Mouse (Mus musculus): ENCODE measurements around the gene Zfp120. TPM values are rescaled to one million over a fixed set of nuclear protein-coding genes. Genes with fewer than 3 reads are reported as not detected.
"Not testable (repeated sequence)": the region's sequence is repeated elsewhere in the genome, so short reads cannot be mapped to it uniquely, and the experiment has no call there.

The Zfp120 gene
- polyA plus RNA-seq (2015; fragmentation: Nextera tagmentation; extraction: Ambion mirVana), result 4.7 and 5.5 TPM in 2 replicates

GRCm38 (mm10) chr2:150136435-150136897 is at the start of gene Zfp120:
Gene Zfp120, minus strand, starts transcription at chr2:150136708.
- under 1% methylated on average over 13 of the region's 13 CpGs for WGBS
- H3K4me3 ChIP-seq (ENCODE audit: low read depth, low read length), result peak within 1 kb of the TSS; percentile 52
- ATAC-seq, result peak; percentile 100
- peak within 1 kb of the TSS; percentile 68 for H3K4me2 ChIP-seq (replicated peaks; ENCODE audit: low read depth)
- no peaks in the 10 kb centered on the region for H3K27me3 ChIP-seq (replicated peaks; ENCODE audit: control insufficient read depth, insufficient read depth, low read length)
- peaks cover 3% of the 10 kb centered on the region; the same call in 1 of the 2 replicates for H3K36me3 ChIP-seq (ENCODE audit: control insufficient read depth, insufficient read depth)
- peak within 1 kb of the TSS; percentile 3; the same call in 1 of the 2 replicates for H3K27ac ChIP-seq (ENCODE audit: low read depth, low read length)
- H3K9ac ChIP-seq (ENCODE audit: low read depth, low read length), result peak within 1 kb of the TSS; percentile 61
- no peaks in the 10 kb centered on the region for H3K4me1 ChIP-seq (replicated peaks; ENCODE audit: control insufficient read depth, insufficient read depth, low read length)
- no peaks in the 10 kb centered on the region for H3K9me3 ChIP-seq (ENCODE audit: control insufficient read depth)
- TF ChIP-seq CTCF (IDR thresholded peaks at IDR 0.05; ENCODE audit: low read depth), result no peak

DNA sequence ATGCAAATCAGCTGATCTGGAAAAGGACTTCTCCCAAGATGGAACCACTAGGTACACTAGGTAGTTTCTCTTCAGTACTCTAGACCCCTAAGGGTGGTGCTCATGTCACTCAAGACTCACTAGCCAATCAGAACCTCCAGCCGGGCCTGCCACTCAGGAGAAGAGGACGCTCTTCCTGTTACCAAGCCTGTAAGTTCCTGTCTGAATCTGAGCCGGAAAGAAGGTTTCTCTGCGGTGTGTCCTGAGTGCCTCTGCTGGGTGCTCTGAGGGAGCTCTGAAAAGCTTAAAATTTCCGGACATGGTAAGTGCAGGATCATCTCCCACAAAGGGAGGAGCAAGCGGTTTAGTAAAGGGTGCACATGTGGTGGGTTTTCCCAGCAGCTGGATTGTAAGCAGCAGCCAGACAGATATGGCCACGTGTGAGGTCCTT is 45.1 kb upstream of the Zfp120 start, which contains the start of gene Gm14139:
TSS of gene Gm14139 (plus strand) at position 186 of the 430 bp plus-strand sequence.
- H3K9me3 ChIP-seq (ENCODE audit: control insufficient read depth); H3K4me2 ChIP-seq (replicated peaks; ENCODE audit: low read depth); H3K27ac ChIP-seq (ENCODE audit: low read depth, low read length); H3K4me1 ChIP-seq (replicated peaks; ENCODE audit: control insufficient read depth, insufficient read depth, low read length); ATAC-seq; H3K27me3 ChIP-seq (replicated peaks; ENCODE audit: control insufficient read depth, insufficient read depth, low read length); H3K4me3 ChIP-seq (ENCODE audit: low read depth, low read length); H3K9ac ChIP-seq (ENCODE audit: low read depth, low read length); H3K36me3 ChIP-seq (ENCODE audit: control insufficient read depth, insufficient read depth): not testable (repeated sequence)
- WGBS, result 81% methylated on average over 7 of the region's 7 CpGs

GRCm38 (mm10) chr2:150181046-150181445 is 44.5 kb upstream of the Zfp120 start:
- H3K27ac ChIP-seq (ENCODE audit: low read depth, low read length); H3K4me2 ChIP-seq (replicated peaks; ENCODE audit: low read depth); H3K9ac ChIP-seq (ENCODE audit: low read depth, low read length); ATAC-seq; H3K9me3 ChIP-seq (ENCODE audit: control insufficient read depth); H3K27me3 ChIP-seq (replicated peaks; ENCODE audit: control insufficient read depth, insufficient read depth, low read length); H3K4me1 ChIP-seq (replicated peaks; ENCODE audit: control insufficient read depth, insufficient read depth, low read length); H3K4me3 ChIP-seq (ENCODE audit: low read depth, low read length); H3K36me3 ChIP-seq (ENCODE audit: control insufficient read depth, insufficient read depth): not testable (repeated sequence)

- H3K27me3 ChIP-seq (replicated peaks; ENCODE audit: control insufficient read depth, insufficient read depth, low read length); ATAC-seq; H3K9me3 ChIP-seq (ENCODE audit: control insufficient read depth); H3K4me2 ChIP-seq (replicated peaks; ENCODE audit: low read depth); H3K4me3 ChIP-seq (ENCODE audit: low read depth, low read length); H3K27ac ChIP-seq (ENCODE audit: low read depth, low read length); H3K36me3 ChIP-seq (ENCODE audit: control insufficient read depth, insufficient read depth); H3K9ac ChIP-seq (ENCODE audit: low read depth, low read length); H3K4me1 ChIP-seq (replicated peaks; ENCODE audit: control insufficient read depth, insufficient read depth, low read length): not testable (repeated sequence)
- WGBS, result 76% methylated on average over 4 of the region's 4 CpGs
Observed at GRCm38 (mm10) chr2:150179579-150179978, 43.1 kb upstream of the Zfp120 start, which contains the start of gene Gm10770. Gene Gm10770, minus strand, starts transcription at chr2:150179679.

- Histone ChIP-seq H3K4me1 (replicated peaks; ENCODE audit: control insufficient read depth, insufficient read depth, low read length) (no peaks in the 10 kb centered on the region), H3K36me3 (ENCODE audit: control insufficient read depth, insufficient read depth) (no peaks in the 10 kb centered on the region), H3K4me3 (ENCODE audit: low read depth, low read length) (no peak overlapping the region), H3K27ac (ENCODE audit: low read depth, low read length) (no peak overlapping the region), H3K4me2 (replicated peaks; ENCODE audit: low read depth) (no peak overlapping the region), H3K9me3 (ENCODE audit: control insufficient read depth) (no peaks in the 10 kb centered on the region), H3K9ac (ENCODE audit: low read depth, low read length) (no peak overlapping the region), H3K27me3 (replicated peaks; ENCODE audit: control insufficient read depth, insufficient read depth, low read length) (no peaks in the 10 kb centered on the region)
- ATAC-seq, result no peak
- no peak for TF ChIP-seq CTCF (IDR thresholded peaks at IDR 0.05; ENCODE audit: low read depth)
Observed at GRCm38 (mm10) chr2:150173833-150174232, 37.3 kb upstream of the Zfp120 start.

- Histone ChIP-seq H3K4me2 (replicated peaks; ENCODE audit: low read depth) (no peak overlapping the region), H3K27me3 (replicated peaks; ENCODE audit: control insufficient read depth, insufficient read depth, low read length) (no peaks in the 10 kb centered on the region), H3K4me3 (ENCODE audit: low read depth, low read length) (no peak overlapping the region), H3K27ac (ENCODE audit: low read depth, low read length) (no peak overlapping the region), H3K9ac (ENCODE audit: low read depth, low read length) (no peak overlapping the region), H3K9me3 (ENCODE audit: control insufficient read depth) (no peaks in the 10 kb centered on the region), H3K36me3 (ENCODE audit: control insufficient read depth, insufficient read depth) (no peaks in the 10 kb centered on the region), H3K4me1 (replicated peaks; ENCODE audit: control insufficient read depth, insufficient read depth, low read length) (no peaks in the 10 kb centered on the region)
- no peak for TF ChIP-seq CTCF (IDR thresholded peaks at IDR 0.05; ENCODE audit: low read depth)
- no peak for ATAC-seq
Observed at GRCm38 (mm10) chr2:150166703-150167102, 30.2 kb upstream of the Zfp120 start.

- H3K27me3 ChIP-seq (replicated peaks; ENCODE audit: control insufficient read depth, insufficient read depth, low read length), result no peaks in the 10 kb centered on the region
- WGBS, result 71% methylated on average over 2 of the region's 2 CpGs
- no peak overlapping the region for H3K9ac ChIP-seq (ENCODE audit: low read depth, low read length)
- no peak overlapping the region for H3K4me3 ChIP-seq (ENCODE audit: low read depth, low read length)
- H3K4me1 ChIP-seq (replicated peaks; ENCODE audit: control insufficient read depth, insufficient read depth, low read length), result no peaks in the 10 kb centered on the region
- no peak overlapping the region for H3K27ac ChIP-seq (ENCODE audit: low read depth, low read length)
- no peak for ATAC-seq
- TF ChIP-seq CTCF (IDR thresholded peaks at IDR 0.05; ENCODE audit: low read depth), result no peak
- H3K9me3 ChIP-seq (ENCODE audit: control insufficient read depth), result no peaks in the 10 kb centered on the region
- peaks cover 3% of the 10 kb centered on the region; the same call in 1 of the 2 replicates for H3K36me3 ChIP-seq (ENCODE audit: control insufficient read depth, insufficient read depth)
- no peak overlapping the region for H3K4me2 ChIP-seq (replicated peaks; ENCODE audit: low read depth)
Observed at GRCm38 (mm10) chr2:150132773-150133172, 3.7 kb downstream of the Zfp120 start.

GRCm38 (mm10) chr2:150132002-150132401 is 4.5 kb downstream of the Zfp120 start:
- not testable (repeated sequence) for H3K36me3 ChIP-seq (ENCODE audit: control insufficient read depth, insufficient read depth); H3K4me3 ChIP-seq (ENCODE audit: low read depth, low read length); H3K9me3 ChIP-seq (ENCODE audit: control insufficient read depth); H3K9ac ChIP-seq (ENCODE audit: low read depth, low read length); H3K4me1 ChIP-seq (replicated peaks; ENCODE audit: control insufficient read depth, insufficient read depth, low read length); ATAC-seq; H3K27ac ChIP-seq (ENCODE audit: low read depth, low read length); H3K27me3 ChIP-seq (replicated peaks; ENCODE audit: control insufficient read depth, insufficient read depth, low read length); H3K4me2 ChIP-seq (replicated peaks; ENCODE audit: low read depth)
- WGBS, result 71% methylated on average over 1 of the region's 1 CpGs
